Mouse (Mus musculus) neural tube, embryonic 11.5 days (tissue): ENCODE results near the gene Il11ra1. TPM values are rescaled to one million over a fixed set of nuclear protein-coding genes. Genes with fewer than 3 reads are reported as not detected.
"Not testable (repeated sequence)": the region's sequence is repeated elsewhere in the genome, so short reads cannot be mapped to it uniquely, and the experiment has no call there.

Experiments used
- ATAC-seq: fragments of 200-750 bp; cut with Nextera tagmentation; 2 replicates; pipeline ENCODE4 v1.8.0; 2017; ENCODE audit warnings: moderate number of reproducible peaks, mild to moderate bottlenecking, moderate TSS enrichment, moderate library complexity; ENCODE audit not compliant: insufficient read depth, low FRiP score, low TSS enrichment
- DNase-seq: peaks from one replicate; pipeline ENCODE4 v3.0.0-alpha.2; 2015; ENCODE audit warnings: low spot score
- H3K27ac ChIP-seq: fragments of 300-500 bp; sonication (generic); 2 replicates; pipeline ENCODE4 v1.5.1; 2014; ENCODE audit warnings: low read depth, mild to moderate bottlenecking, low read length
- H3K27me3 ChIP-seq: fragments of 300-500 bp; sonication (generic); 2 replicates; pipeline ENCODE4 v1.6.1; 2014; ENCODE audit warnings: mild to moderate bottlenecking, low read length, mixed read lengths; ENCODE audit not compliant: control insufficient read depth, insufficient read depth
- H3K36me3 ChIP-seq: fragments of 300-500 bp; sonication (generic); 2 replicates; pipeline ENCODE4 v1.6.1; 2014; ENCODE audit warnings: mild to moderate bottlenecking, low read length, moderate library complexity, mixed read lengths; ENCODE audit not compliant: control insufficient read depth, insufficient read depth
- H3K4me1 ChIP-seq: fragments of 300-500 bp; sonication (generic); 2 replicates; pipeline ENCODE4 v1.6.1; 2014; ENCODE audit warnings: low read length, mixed read lengths; ENCODE audit not compliant: control insufficient read depth, insufficient read depth
- H3K4me2 ChIP-seq: fragments of 300-500 bp; sonication (generic); 2 replicates; pipeline ENCODE4 v1.6.1; 2014; ENCODE audit warnings: low read depth, mild to moderate bottlenecking, moderate library complexity
- H3K4me3 ChIP-seq: fragments of 300-500 bp; sonication (generic); 2 replicates; pipeline ENCODE4 v1.5.1; 2014; ENCODE audit warnings: low read depth, low read length
- H3K9ac ChIP-seq: fragments of 300-500 bp; sonication (generic); 2 replicates; pipeline ENCODE4 v1.6.1; 2014; ENCODE audit warnings: mild to moderate bottlenecking, low read length
- H3K9me3 ChIP-seq: fragments of 300-500 bp; sonication (generic); 2 replicates; pipeline ENCODE4 v1.6.1; 2016; ENCODE audit warnings: low read length; ENCODE audit not compliant: control insufficient read depth
- WGBS: fragments of 180-500 bp; shearing (Covaris S2); extraction: QIAGEN DNeasy Blood & Tissue Kit; methylation state at CpG from one replicate; pipeline ENCODE4 v1.1.7; 2014; 5-methylcytosine and 5-hydroxymethylcytosine counted together
- polyA plus RNA-seq: library from polyadenylated mRNA; unstranded; fragments of >200 nt; fragmentation: Nextera tagmentation; extraction: Ambion mirVana; gene quantifications from 2 replicates; pipeline ENCODE4 v1.2.1, GENCODE M21; 2014

Gene Il11ra1
- polyA plus RNA-seq, 1 experiment from 2014 or later: 65.9 TPM

GRCm38 (mm10) chr4:41767301-41767700 is 67.5 kb downstream of the Il11ra1 start:
- not testable (repeated sequence) for H3K9me3 ChIP-seq, ATAC-seq, H3K4me2 ChIP-seq, H3K36me3 ChIP-seq, H3K9ac ChIP-seq, H3K4me1 ChIP-seq, H3K27me3 ChIP-seq, H3K27ac ChIP-seq, DNase-seq, H3K4me3 ChIP-seq
- 82% methylated on average over 10 of the region's 10 CpGs for WGBS

GRCm38 (mm10) chr4:41772946-41773345 is 73.2 kb downstream of the Il11ra1 start:
- DNase-seq, H3K4me1 ChIP-seq, H3K27ac ChIP-seq, ATAC-seq, H3K27me3 ChIP-seq, H3K36me3 ChIP-seq, H3K9me3 ChIP-seq, H3K9ac ChIP-seq: not testable (repeated sequence)
- WGBS: 5% methylated on average over 8 of the region's 16 CpGs
- H3K4me2 ChIP-seq: peak overlapping the region; percentile 29
- peak overlapping the region; percentile 16; the same call in 1 of the 2 replicates for H3K4me3 ChIP-seq

- peak; percentile 68 for DNase-seq
- not testable (repeated sequence) for ATAC-seq, H3K27me3 ChIP-seq, H3K4me1 ChIP-seq, H3K9ac ChIP-seq, H3K36me3 ChIP-seq, H3K9me3 ChIP-seq, H3K27ac ChIP-seq
- peak overlapping the region; percentile 40 for H3K4me2 ChIP-seq
- WGBS: 0% methylated on average over 15 of the region's 25 CpGs
- H3K4me3 ChIP-seq: peak overlapping the region; percentile 35
Measured at GRCm38 (mm10) chr4:41773502-41773901, 73.7 kb downstream of the Il11ra1 start.

GRCm38 (mm10) chr4:41774002-41774401 is 74.2 kb downstream of the Il11ra1 start, which contains the start of gene Ccl27a:
Gene Ccl27a (minus strand): TSS chr4:41774247.
- peak within 1 kb of the TSS; percentile 40 for H3K4me2 ChIP-seq
- H3K36me3 ChIP-seq, H3K4me1 ChIP-seq, H3K9ac ChIP-seq, H3K27me3 ChIP-seq, H3K27ac ChIP-seq, H3K9me3 ChIP-seq, ATAC-seq: not testable (repeated sequence)
- 0% methylated on average over 12 of the region's 14 CpGs for WGBS
- peak; percentile 86 for DNase-seq
- peak within 1 kb of the TSS; percentile 35 for H3K4me3 ChIP-seq

GRCm38 (mm10) chr4:41774506-41774905 is 74.7 kb downstream of the Il11ra1 start:
- ATAC-seq, H3K4me1 ChIP-seq, H3K9me3 ChIP-seq, H3K9ac ChIP-seq, DNase-seq, H3K27ac ChIP-seq, H3K36me3 ChIP-seq, H3K27me3 ChIP-seq: not testable (repeated sequence)
- Histone ChIP-seq H3K4me3 (0 out of 2 replicates have a peak overlapping the region, but pooled peaks have one; percentile 12), H3K4me2 (peak overlapping the region; percentile 37)
- 73% methylated on average over 3 of the region's 3 CpGs for WGBS

GRCm38 (mm10) chr4:41775840-41776239 is 76.1 kb downstream of the Il11ra1 start:
- H3K9me3 ChIP-seq, H3K27me3 ChIP-seq, H3K27ac ChIP-seq, H3K4me2 ChIP-seq, H3K9ac ChIP-seq, H3K4me1 ChIP-seq, H3K4me3 ChIP-seq, DNase-seq, ATAC-seq, H3K36me3 ChIP-seq: not testable (repeated sequence)
- 67% methylated on average over 1 of the region's 1 CpGs for WGBS

GRCm38 (mm10) chr4:41781271-41781670 is 81.5 kb downstream of the Il11ra1 start:
- H3K9me3 ChIP-seq, DNase-seq, H3K4me2 ChIP-seq, H3K9ac ChIP-seq, H3K27me3 ChIP-seq, H3K27ac ChIP-seq, ATAC-seq, H3K36me3 ChIP-seq, H3K4me3 ChIP-seq, H3K4me1 ChIP-seq: not testable (repeated sequence)
- 18% methylated on average over 8 of the region's 9 CpGs for WGBS

GRCm38 (mm10) chr4:41781748-41782485 is 82.1 kb downstream of the Il11ra1 start:
- not testable (repeated sequence) for H3K4me3 ChIP-seq, ATAC-seq, H3K4me1 ChIP-seq, H3K27me3 ChIP-seq, H3K4me2 ChIP-seq, H3K27ac ChIP-seq, H3K36me3 ChIP-seq, H3K9me3 ChIP-seq, H3K9ac ChIP-seq
- 18% methylated on average over 18 of the region's 21 CpGs for WGBS
- DNase-seq: peak; percentile 6

- not testable (repeated sequence) for H3K27me3 ChIP-seq, H3K9ac ChIP-seq, H3K27ac ChIP-seq, DNase-seq, H3K9me3 ChIP-seq, H3K4me3 ChIP-seq, H3K36me3 ChIP-seq, H3K4me1 ChIP-seq, ATAC-seq, H3K4me2 ChIP-seq
- WGBS: 33% methylated on average over 4 of the region's 4 CpGs
Measured at GRCm38 (mm10) chr4:41782711-41783110, 82.9 kb downstream of the Il11ra1 start.
